Mouse (Mus musculus) splenic B cell, adult 2 months (primary cell): Measurements from ENCODE around the gene Srebf1.
A peak's percentile ranks its signal among the peaks of the same experiment; 100 is the strongest.

Source experiments
- DNase-seq: peaks from one replicate; pipeline ENCODE4 v3.0.0-alpha.2; 2011; ENCODE audit warnings: low read depth, low spot score
- H3K27me3 ChIP-seq: 2 replicates; pipeline ENCODE4 v1.6.1; 2012; ENCODE audit warnings: mild to moderate bottlenecking, low read length, moderate library complexity, mixed read lengths; ENCODE audit not compliant: control insufficient read depth, poor library complexity, insufficient read depth, severe bottlenecking
- H3K36me3 ChIP-seq: 2 replicates; pipeline ENCODE4 v1.6.1; 2012; ENCODE audit warnings: mild to moderate bottlenecking, low read length, moderate library complexity, mixed read lengths; ENCODE audit not compliant: control insufficient read depth, poor library complexity, insufficient read depth, severe bottlenecking

The Srebf1 gene

GRCm38 (mm10) chr11:60187070-60187469 lies 35.3 kb downstream of the Srebf1 start:
- no peak for DNase-seq
- Histone ChIP-seq H3K27me3 (no peaks in the 10 kb centered on the region), H3K36me3 (no peaks in the 10 kb centered on the region; the same call in 1 of the 2 replicates)

- DNase-seq, result peak; percentile 80
- Histone ChIP-seq H3K27me3 (no peaks in the 10 kb centered on the region), H3K36me3 (no peaks in the 10 kb centered on the region; the same call in 1 of the 2 replicates)
These were observed 36.8 kb downstream of the Srebf1 start for GRCm38 (mm10) chr11:60185396-60186231.

GRCm38 (mm10) chr11:60184346-60185325 lies 37.7 kb downstream of the Srebf1 start:
- Histone ChIP-seq H3K27me3 (no peaks in the 10 kb centered on the region), H3K36me3 (no peaks in the 10 kb centered on the region; the same call in 1 of the 2 replicates)
- DNase-seq, result peak; percentile 67

GRCm38 (mm10) chr11:60182741-60183140 lies 39.6 kb downstream of the Srebf1 start:
- no peaks in the 10 kb centered on the region; the same call in 1 of the 2 replicates for H3K36me3 ChIP-seq
- no peaks in the 10 kb centered on the region for H3K27me3 ChIP-seq
- no peak for DNase-seq

- DNase-seq, result no peak
- Histone ChIP-seq H3K27me3 (no peaks in the 10 kb centered on the region), H3K36me3 (no peaks in the 10 kb centered on the region; the same call in 1 of the 2 replicates)
These were observed 40.2 kb downstream of the Srebf1 start for GRCm38 (mm10) chr11:60182116-60182670.

- Histone ChIP-seq H3K36me3 (no peaks in the 10 kb centered on the region), H3K27me3 (no peaks in the 10 kb centered on the region)
- DNase-seq, result no peak
These were observed 43.9 kb downstream of the Srebf1 start for GRCm38 (mm10) chr11:60178506-60178905.

- Histone ChIP-seq H3K27me3 (no peaks in the 10 kb centered on the region), H3K36me3 (no peaks in the 10 kb centered on the region)
- DNase-seq, result no peak
These were observed 44.4 kb downstream of the Srebf1 start for GRCm38 (mm10) chr11:60178005-60178404.

- Histone ChIP-seq H3K36me3 (no peaks in the 10 kb centered on the region), H3K27me3 (no peaks in the 10 kb centered on the region)
- peak; percentile 53 for DNase-seq
These were observed 45.3 kb downstream of the Srebf1 start for GRCm38 (mm10) chr11:60176975-60177657.

GRCm38 (mm10) chr11:60176182-60176974 lies 46.0 kb downstream of the Srebf1 start:
- DNase-seq, result peak; percentile 56
- no peaks in the 10 kb centered on the region for H3K36me3 ChIP-seq
- H3K27me3 ChIP-seq, result no peaks in the 10 kb centered on the region

GRCm38 (mm10) chr11:60175371-60176181 lies 46.8 kb downstream of the Srebf1 start:
- DNase-seq, result peak; percentile 28
- no peaks in the 10 kb centered on the region for H3K36me3 ChIP-seq
- H3K27me3 ChIP-seq, result no peaks in the 10 kb centered on the region

GRCm38 (mm10) chr11:60173606-60174184 lies 48.7 kb downstream of the Srebf1 start:
- Histone ChIP-seq H3K36me3 (no peaks in the 10 kb centered on the region), H3K27me3 (no peaks in the 10 kb centered on the region)
- no peak for DNase-seq

- no peaks in the 10 kb centered on the region for H3K36me3 ChIP-seq
- no peak for DNase-seq
- H3K27me3 ChIP-seq, result no peaks in the 10 kb centered on the region
These were observed 50.3 kb downstream of the Srebf1 start for GRCm38 (mm10) chr11:60172074-60172473.

GRCm38 (mm10) chr11:60168780-60169179 lies 53.6 kb downstream of the Srebf1 start:
- Histone ChIP-seq H3K36me3 (no peaks in the 10 kb centered on the region), H3K27me3 (no peaks in the 10 kb centered on the region)
- DNase-seq, result no peak
